Mouse (Mus musculus): ENCODE measurements around the gene Olfr129. TPM values are rescaled to one million over a fixed set of nuclear protein-coding genes. Genes with fewer than 3 reads are reported as not detected.

The Olfr129 gene
- total RNA-seq (2012; rRNA removed) (not detected in 2 replicates), polyA plus RNA-seq (2012; ENCODE audit: insufficient read depth in 1 of 2, insufficient read length in 2 of 2, low read depth in 1 of 2, low replicate concordance in 2 of 2, missing spikeins in 1 of 2) (not detected)

DNA sequence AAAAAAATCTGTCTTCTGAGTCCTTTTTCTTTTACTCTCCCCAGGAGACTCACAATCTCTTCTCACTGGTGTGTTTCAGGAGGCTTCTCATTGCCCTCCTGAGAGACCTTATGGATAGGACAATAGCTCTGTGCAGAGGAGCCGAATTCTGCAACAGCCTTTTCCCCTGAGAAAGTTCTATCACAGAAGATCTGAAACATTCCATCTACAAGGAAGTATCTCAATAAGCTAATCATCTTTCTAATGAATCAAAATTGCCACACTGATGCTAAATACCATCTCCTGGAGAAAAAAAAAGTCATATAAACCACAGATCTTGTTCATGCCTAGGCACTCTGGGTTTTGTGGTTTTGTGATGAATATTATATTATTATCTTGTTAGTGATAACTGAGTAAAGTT, at the start of gene Olfr129:
Olfr129 (minus strand) TSS at position 101 of the 400 bp plus-strand sequence.
- no peak for DNase-seq (ENCODE audit: low read depth, low spot score)
- Histone ChIP-seq H3K9me3 (replicated peaks; ENCODE audit: insufficient read depth, low read length) (no peaks in the 10 kb centered on the region), H3K4me3 (ENCODE audit: control insufficient read depth in 1 of 2, insufficient read depth in 1 of 2, low read depth in 2 of 2, low read length in 2 of 2) (no peak within 1 kb of the TSS), H3K27me3 (ENCODE audit: control insufficient read depth in 1 of 2, insufficient read depth in 2 of 2, low read length in 2 of 2) (no peaks in the 10 kb centered on the region), H3K9ac (ENCODE audit: control insufficient read depth, low read depth, low read length, poor library complexity, severe bottlenecking) (no peak within 1 kb of the TSS), H3K4me1 (ENCODE audit: control insufficient read depth in 1 of 2, insufficient read depth in 2 of 2, low read length in 2 of 2) (no peaks in the 10 kb centered on the region), H3K36me3 (ENCODE audit: control insufficient read depth in 1 of 2, insufficient read depth in 2 of 2, low read length in 2 of 2) (no peaks in the 10 kb centered on the region), H3K27ac (ENCODE audit: control insufficient read depth, low read depth, low read length) (no peak within 1 kb of the TSS), H3K79me2 (ENCODE audit: control insufficient read depth, insufficient read depth, low read length, poor library complexity) (no peaks in the 10 kb centered on the region)
- TF ChIP-seq ZNF384 (IDR thresholded peaks at IDR 0.05; ENCODE audit: low read depth, low read length) (0 out of 2 replicates have a peak, but pooled peaks have one; percentile 19), ZC3H11A (IDR thresholded peaks at IDR 0.05; ENCODE audit: low read depth, low read length) (no peak)

DNA sequence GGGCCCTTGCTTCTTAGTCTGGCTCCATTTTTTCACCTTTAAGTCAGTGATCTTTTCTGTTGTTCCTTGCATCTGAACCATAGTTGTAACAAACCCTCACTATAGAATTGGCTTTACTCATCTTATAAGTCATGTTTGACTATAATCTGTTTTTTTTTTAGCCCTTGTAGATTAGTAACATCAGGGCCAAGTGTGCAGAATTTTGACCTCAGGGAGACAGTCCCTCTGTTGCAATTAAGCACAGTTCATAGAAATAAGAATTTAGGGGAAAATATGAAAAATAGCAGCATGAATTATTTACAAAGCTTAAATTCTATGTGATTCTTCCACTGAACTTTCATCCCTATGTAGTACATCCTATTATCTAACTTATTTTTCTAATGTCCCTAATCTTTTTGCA, 28.7 kb upstream of the Olfr129 start, which contains the start of gene Olfr131:
Olfr131 (minus strand) TSS at position 101 of the 400 bp plus-strand sequence.
- Histone ChIP-seq H3K79me2 (ENCODE audit: control insufficient read depth, insufficient read depth, low read length, poor library complexity) (no peaks in the 10 kb centered on the region), H3K9me3 (replicated peaks; ENCODE audit: insufficient read depth, low read length) (no peaks in the 10 kb centered on the region), H3K27ac (ENCODE audit: control insufficient read depth, low read depth, low read length) (no peak within 1 kb of the TSS), H3K4me3 (ENCODE audit: control insufficient read depth in 1 of 2, insufficient read depth in 1 of 2, low read depth in 2 of 2, low read length in 2 of 2) (no peak within 1 kb of the TSS), H3K27me3 (ENCODE audit: control insufficient read depth in 1 of 2, insufficient read depth in 2 of 2, low read length in 2 of 2) (no peaks in the 10 kb centered on the region), H3K36me3 (ENCODE audit: control insufficient read depth in 1 of 2, insufficient read depth in 2 of 2, low read length in 2 of 2) (no peaks in the 10 kb centered on the region), H3K9ac (ENCODE audit: control insufficient read depth, low read depth, low read length, poor library complexity, severe bottlenecking) (no peak within 1 kb of the TSS), H3K4me1 (ENCODE audit: control insufficient read depth in 1 of 2, insufficient read depth in 2 of 2, low read length in 2 of 2) (no peaks in the 10 kb centered on the region)
- TF ChIP-seq USF2 (IDR thresholded peaks at IDR 0.05; ENCODE audit: borderline replicate concordance in 1 of 2, insufficient read depth in 1 of 2, low read depth in 1 of 2, low read length in 2 of 2) (no peak), RCOR1 (IDR thresholded peaks at IDR 0.05; ENCODE audit: low read depth, low read length) (no peak), SIN3A (IDR thresholded peaks at IDR 0.05; ENCODE audit: low read length) (no peak), MXI1 (IDR thresholded peaks at IDR 0.05; ENCODE audit: low read depth, low read length) (no peak), RAD21 (IDR thresholded peaks at IDR 0.05; ENCODE audit: low read depth, low read length) (no peak), GATA1 (IDR thresholded peaks at IDR 0.05; ENCODE audit: low read depth, low read length) (no peak), ZNF384 (IDR thresholded peaks at IDR 0.05; ENCODE audit: low read depth, low read length) (no peak), MAZ (IDR thresholded peaks at IDR 0.05; ENCODE audit: low read depth, low read length) (no peak), MYB (IDR thresholded peaks at IDR 0.05; ENCODE audit: low read depth, low read length) (no peak), POLR2A (IDR thresholded peaks at IDR 0.05; ENCODE audit: control insufficient read depth in 1 of 2, insufficient read depth in 1 of 2, low read depth in 1 of 2, low read length in 2 of 2, poor library complexity in 1 of 2) (no peak), NELFE (IDR thresholded peaks at IDR 0.05; ENCODE audit: low read depth, low read length) (no peak), USF1 (IDR thresholded peaks at IDR 0.05; ENCODE audit: low read depth, low read length) (no peak), MEF2A (IDR thresholded peaks at IDR 0.05; ENCODE audit: extremely low read depth, insufficient replicate concordance, low read depth, low read length, poor library complexity, severe bottlenecking) (no peak), MAX (IDR thresholded peaks at IDR 0.05; ENCODE audit: low read length) (no peak), GABPA (IDR thresholded peaks at IDR 0.05; ENCODE audit: low read depth, low read length) (no peak), JUND (IDR thresholded peaks at IDR 0.05; ENCODE audit: low read depth, low read length) (no peak)
- DNase-seq (ENCODE audit: low read depth, low spot score), result no peak

Measured in MEL (cell line).